Mouse (Mus musculus) liver, embryonic 14.5 days (tissue): ENCODE results near the gene Slc13a4. TPM values are rescaled to one million over a fixed set of nuclear protein-coding genes. Genes with fewer than 3 reads are reported as not detected.

Experiments
- ATAC-seq: fragments of 200-750 bp; cut with Nextera tagmentation; 2 replicates; pipeline ENCODE4 v1.8.0; 2017; ENCODE audit warnings: moderate number of reproducible peaks, mild to moderate bottlenecking, moderate library complexity; ENCODE audit not compliant: insufficient read depth
- DNase-seq, 3 experiments: peaks; one replicate each; pipeline ENCODE4 v3.0.0-alpha.2; 2012 to 2013; ENCODE audit warnings: low read depth in 3 of 3, low spot score in 3 of 3
- H3K27ac ChIP-seq: fragments of 300-500 bp; sonication (generic); 2 replicates; pipeline ENCODE4 v1.5.1; 2014; ENCODE audit warnings: moderate library complexity, mild to moderate bottlenecking, control low read depth, inconsistent platforms
- H3K27me3 ChIP-seq: fragments of 300-500 bp; sonication (generic); 2 replicates; pipeline ENCODE4 v1.6.1; 2014; ENCODE audit warnings: mild to moderate bottlenecking, low read length, moderate library complexity; ENCODE audit not compliant: control insufficient read depth, insufficient read depth
- H3K36me3 ChIP-seq: fragments of 300-500 bp; sonication (generic); replicated peaks from 2 replicates; pipeline ENCODE4 v1.6.1; 2014; ENCODE audit warnings: low read depth; ENCODE audit not compliant: control insufficient read depth, insufficient read depth
- H3K4me1 ChIP-seq, 2 experiments: fragments of 200-500 bp in 1 of 2; fragments of 300-500 bp in 1 of 2; sonication (generic) in 1 of 2; replicated peaks; 2 replicates each; pipeline ENCODE4 v1.6.1; 2012 to 2014; ENCODE audit warnings: antibody characterized with exemption in 1 of 2, inconsistent platforms in 1 of 2, low read length in 1 of 2; ENCODE audit not compliant: control insufficient read depth in 2 of 2, insufficient read depth in 2 of 2
- H3K4me2 ChIP-seq: fragments of 300-500 bp; sonication (generic); 2 replicates; pipeline ENCODE4 v1.6.1; 2014; ENCODE audit warnings: low read depth, mild to moderate bottlenecking, control low read depth, moderate library complexity
- H3K4me3 ChIP-seq, 2 experiments: fragments of 200-500 bp in 1 of 2; fragments of 300-500 bp in 1 of 2; sonication (generic) in 1 of 2; 2 replicates each; pipeline ENCODE4 v1.5.1; 2012 to 2014; ENCODE audit warnings: low read depth in 2 of 2, low read length in 2 of 2, mild to moderate bottlenecking in 2 of 2, control low read depth in 1 of 2, inconsistent platforms in 1 of 2, moderate library complexity in 1 of 2; ENCODE audit not compliant: insufficient read depth in 1 of 2
- H3K9ac ChIP-seq: fragments of 300-500 bp; sonication (generic); replicated peaks from 2 replicates; pipeline ENCODE4 v1.6.1; 2014; ENCODE audit warnings: mild to moderate bottlenecking, control low read depth, moderate library complexity
- H3K9me3 ChIP-seq: fragments of 300-500 bp; sonication (generic); 2 replicates; pipeline ENCODE4 v1.6.1; 2016; ENCODE audit warnings: low read length, mixed read lengths; ENCODE audit not compliant: control insufficient read depth
- CTCF ChIP-seq: IDR thresholded peaks from 2 replicates; pipeline ENCODE4 v1.5.1; 2016; ENCODE audit warnings: antibody characterized with exemption, low read depth, control low read depth
- EP300 ChIP-seq: IDR thresholded peaks from 2 replicates; pipeline ENCODE4 v1.6.1; 2016; ENCODE audit warnings: antibody characterized with exemption, low read depth
- WGBS: fragments of 180-500 bp; shearing (Covaris S2); extraction: QIAGEN DNeasy Blood & Tissue Kit; methylation state at CpG from one replicate; pipeline ENCODE4 v1.1.7; 2014; ENCODE audit not compliant: insufficient replicate concordance; 5-methylcytosine and 5-hydroxymethylcytosine counted together
- polyA plus RNA-seq, 2 experiments: library from polyadenylated mRNA; depleted of rRNA in 1 of 2; stranded (reverse) in 1 of 2; unstranded in 1 of 2; fragments of >200 nt; fragmentation: Nextera tagmentation in 1 of 2; extraction: Ambion mirVana in 1 of 2; gene quantifications; 2 replicates each; pipeline versions ENCODE4 v1.2.1 to v1.2.3; 2012 to 2014

The Slc13a4 gene
- polyA plus RNA-seq, 2 experiments = 0.04 to 0.22 TPM

DNA sequence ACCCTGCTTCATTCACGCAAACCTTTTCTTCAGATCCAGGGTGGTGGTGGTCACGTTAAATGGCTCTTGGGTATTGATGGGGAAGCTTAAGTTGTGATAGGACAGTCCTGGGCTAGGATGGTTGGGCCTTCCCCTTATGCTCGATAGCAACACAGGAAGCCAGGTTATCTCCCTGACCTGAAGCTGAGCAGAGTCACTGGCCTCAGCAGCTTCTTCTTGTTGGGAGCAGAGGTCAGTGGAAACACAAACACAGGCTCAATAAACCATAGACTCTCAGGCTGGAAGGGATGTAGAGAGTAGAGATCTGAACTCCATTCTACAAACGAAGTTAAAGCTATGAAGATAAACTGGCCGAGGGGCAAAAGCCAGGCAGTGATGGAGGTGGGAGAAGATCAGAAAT is 27.5 kb upstream of the Slc13a4 start:
- H3K36me3 ChIP-seq = no peaks in the 10 kb centered on the region
- no peak overlapping the region for H3K9ac ChIP-seq
- DNase-seq (peak in 2 of 3 experiments; percentile 9 to 23), ATAC-seq (peak; percentile 56; the same call in 1 of the 2 replicates)
- 35% methylated on average over 5 of the region's 5 CpGs for WGBS
- H3K4me2 ChIP-seq = no peak overlapping the region
- TF ChIP-seq EP300 (no peak), CTCF (no peak)
- no peak overlapping the region for H3K4me3 ChIP-seq
- H3K27me3 ChIP-seq = no peaks in the 10 kb centered on the region
- H3K4me1 ChIP-seq = peaks cover 0 to 3% of the 10 kb centered on the region in 2 experiments; a peak in 1 of 4 replicates
- no peaks in the 10 kb centered on the region for H3K9me3 ChIP-seq
- no peak overlapping the region for H3K27ac ChIP-seq

DNA sequence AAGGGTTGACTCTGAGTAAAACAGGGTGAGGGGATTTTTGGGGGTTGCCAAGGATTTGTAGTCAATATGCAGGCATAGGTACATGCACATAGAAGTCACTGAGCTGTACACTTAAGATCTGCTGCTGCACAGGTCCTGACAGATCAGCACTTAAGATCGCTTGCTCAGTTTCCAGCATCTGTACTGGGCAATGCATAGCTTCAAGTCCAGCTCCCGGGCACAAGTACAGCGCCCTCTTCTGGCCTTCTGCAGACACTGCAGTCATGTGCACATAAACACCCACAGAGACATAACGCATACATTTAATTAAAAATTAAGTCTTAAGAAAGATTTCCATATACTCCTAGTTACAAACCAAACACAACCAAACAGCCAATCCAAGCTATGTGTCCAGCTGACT is 26.3 kb upstream of the Slc13a4 start:
- H3K36me3 ChIP-seq = no peaks in the 10 kb centered on the region
- DNase-seq = peak in 1 of 3 experiments; percentile 16
- H3K4me3 ChIP-seq = no peak overlapping the region
- H3K9ac ChIP-seq = no peak overlapping the region
- WGBS = 66% methylated on average over 4 of the region's 4 CpGs
- H3K27me3 ChIP-seq = no peaks in the 10 kb centered on the region
- peaks cover 0 to 3% of the 10 kb centered on the region in 2 experiments; a peak in 1 of 4 replicates for H3K4me1 ChIP-seq
- H3K9me3 ChIP-seq = no peaks in the 10 kb centered on the region
- TF ChIP-seq CTCF (peak; percentile 73), EP300 (no peak)
- no peak overlapping the region for H3K4me2 ChIP-seq
- ATAC-seq = no peak
- no peak overlapping the region for H3K27ac ChIP-seq

DNA sequence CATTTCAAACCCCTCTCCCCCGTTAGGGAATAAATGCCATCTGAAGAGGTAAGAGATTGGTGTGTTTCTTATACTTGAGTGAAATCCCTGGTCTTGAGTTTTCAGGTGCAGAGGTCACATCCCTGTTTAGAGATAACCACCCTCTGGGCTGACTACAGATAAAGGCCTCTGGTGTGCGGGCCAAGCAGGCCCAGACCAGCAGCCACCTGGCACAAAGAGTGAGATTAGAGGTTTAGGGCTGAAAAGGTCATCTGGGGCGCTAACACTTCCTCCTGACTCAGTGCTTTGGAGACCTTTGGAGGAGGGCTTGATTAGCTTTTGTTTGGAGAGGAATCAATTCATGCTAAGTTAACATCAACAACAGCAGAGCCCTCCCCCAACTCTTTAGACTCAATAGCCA is 25.7 kb upstream of the Slc13a4 start:
- Histone ChIP-seq H3K9me3 (no peaks in the 10 kb centered on the region), H3K4me2 (no peak overlapping the region), H3K9ac (no peak overlapping the region), H3K27me3 (no peaks in the 10 kb centered on the region), H3K27ac (no peak overlapping the region), H3K4me1 (peaks cover 0 to 3% of the 10 kb centered on the region in 2 experiments; a peak in 1 of 4 replicates), H3K36me3 (no peaks in the 10 kb centered on the region), H3K4me3 (no peak overlapping the region)
- 20% methylated on average over 3 of the region's 3 CpGs for WGBS
- TF ChIP-seq EP300 = no peak
- TF ChIP-seq CTCF = no peak
- DNase-seq = no peak
- no peak for ATAC-seq

DNA sequence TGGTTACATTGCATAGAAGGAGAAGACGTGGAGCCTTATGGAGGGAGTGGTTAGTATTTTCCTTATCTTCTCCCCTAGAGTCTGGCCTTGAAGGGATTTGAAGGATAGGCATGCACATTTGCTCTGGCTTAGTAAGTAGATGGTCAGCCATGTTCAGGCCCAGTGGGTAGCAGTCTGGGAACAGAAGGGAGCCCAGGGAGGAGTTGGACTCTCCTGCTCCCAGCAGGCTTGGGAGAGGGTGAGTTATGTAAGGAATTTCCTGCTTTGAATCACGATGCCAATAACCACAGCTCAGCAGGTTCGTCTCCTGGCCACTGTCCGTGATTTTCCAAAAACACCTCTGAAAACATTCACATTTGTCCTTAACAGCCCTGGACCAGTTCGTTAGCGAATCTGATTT is 22.9 kb upstream of the Slc13a4 start:
- no peaks in the 10 kb centered on the region for H3K27me3 ChIP-seq
- no peak overlapping the region for H3K4me3 ChIP-seq
- no peak for ATAC-seq
- peaks cover 0 to 3% of the 10 kb centered on the region in 2 experiments; a peak in 1 of 4 replicates for H3K4me1 ChIP-seq
- no peak for TF ChIP-seq CTCF
- no peak for TF ChIP-seq EP300
- H3K9me3 ChIP-seq = no peaks in the 10 kb centered on the region
- DNase-seq = no peak
- no peak overlapping the region for H3K9ac ChIP-seq
- H3K4me2 ChIP-seq = no peak overlapping the region
- no peak overlapping the region for H3K27ac ChIP-seq
- no peaks in the 10 kb centered on the region for H3K36me3 ChIP-seq
- WGBS = 41% methylated on average over 6 of the region's 6 CpGs

DNA sequence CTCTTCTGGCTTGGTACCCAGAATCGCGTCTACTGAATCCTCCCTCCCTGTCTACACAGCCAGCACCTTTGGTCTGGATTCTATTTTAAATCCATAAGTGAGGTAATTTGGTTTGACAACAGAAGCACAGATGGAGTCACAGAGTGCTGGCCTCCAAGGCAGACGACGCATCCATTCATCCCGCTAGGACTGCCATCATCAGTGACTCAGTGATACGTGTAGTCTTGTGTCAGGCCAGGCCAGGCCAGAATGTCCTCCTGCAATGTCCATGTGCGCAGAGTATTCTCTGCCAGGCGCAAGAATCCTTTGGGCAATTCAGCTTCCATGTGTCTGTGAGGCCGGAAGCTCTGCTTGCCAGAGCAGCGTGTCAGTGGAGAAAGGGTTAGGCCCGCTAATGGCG is 22.0 kb upstream of the Slc13a4 start:
- Histone ChIP-seq H3K27ac (no peak overlapping the region), H3K27me3 (no peaks in the 10 kb centered on the region), H3K36me3 (no peaks in the 10 kb centered on the region), H3K4me2 (no peak overlapping the region), H3K4me1 (no peaks in the 10 kb centered on the region), H3K4me3 (no peak overlapping the region), H3K9me3 (no peaks in the 10 kb centered on the region), H3K9ac (no peak overlapping the region)
- TF ChIP-seq EP300 (no peak), CTCF (no peak)
- 76% methylated on average over 12 of the region's 12 CpGs for WGBS
- ATAC-seq (no peak), DNase-seq (no peak)
